Mouse (Mus musculus) hindbrain, embryonic 12.5 days (tissue): Measurements from ENCODE around the gene Adamts2. TPM values are rescaled to one million over a fixed set of nuclear protein-coding genes. Genes with fewer than 3 reads are reported as not detected.

ENCODE experiments used
- ATAC-seq: fragments of 200-750 bp; cut with Nextera tagmentation; 2 replicates; pipeline ENCODE4 v1.8.0; 2017; ENCODE audit warnings: moderate TSS enrichment; ENCODE audit not compliant: low FRiP score
- H3K27ac ChIP-seq: fragments of 300-500 bp; sonication (generic); 2 replicates; pipeline ENCODE4 v1.5.1; 2016; ENCODE audit warnings: mild to moderate bottlenecking
- H3K27me3 ChIP-seq: fragments of 300-500 bp; sonication (generic); 2 replicates; pipeline ENCODE4 v1.6.1; 2016; ENCODE audit warnings: mild to moderate bottlenecking
- H3K36me3 ChIP-seq: fragments of 300-500 bp; sonication (generic); 2 replicates; pipeline ENCODE4 v1.6.1; 2016; ENCODE audit warnings: mild to moderate bottlenecking
- H3K4me1 ChIP-seq: fragments of 300-500 bp; sonication (generic); 2 replicates; pipeline ENCODE4 v1.6.1; 2016
- H3K4me2 ChIP-seq: fragments of 300-500 bp; sonication (generic); replicated peaks from 2 replicates; pipeline ENCODE4 v1.6.1; 2016; ENCODE audit warnings: mild to moderate bottlenecking
- H3K4me3 ChIP-seq: fragments of 300-500 bp; sonication (generic); 2 replicates; pipeline ENCODE4 v1.5.1; 2016; ENCODE audit warnings: mild to moderate bottlenecking
- H3K9ac ChIP-seq: fragments of 300-500 bp; sonication (generic); 2 replicates; pipeline ENCODE4 v1.6.1; 2016; ENCODE audit warnings: mild to moderate bottlenecking, moderate library complexity
- H3K9me3 ChIP-seq: fragments of 300-500 bp; sonication (generic); replicated peaks from 2 replicates; pipeline ENCODE4 v1.6.1; 2016; ENCODE audit warnings: mild to moderate bottlenecking
- WGBS: fragments of 180-500 bp; shearing (Covaris S2); methylation state at CpG from one replicate; pipeline ENCODE4 v1.1.7; 2016; 5-methylcytosine and 5-hydroxymethylcytosine counted together
- polyA plus RNA-seq: library from polyadenylated mRNA; unstranded; fragments of >200 nt; fragmentation: Nextera tagmentation; extraction: Ambion mirVana; gene quantifications from 2 replicates; pipeline ENCODE4 v1.2.1, GENCODE M21; 2016

Adamts2 gene
- polyA plus RNA-seq, 1 experiment from 2014 or later = 7.1 TPM

DNA sequence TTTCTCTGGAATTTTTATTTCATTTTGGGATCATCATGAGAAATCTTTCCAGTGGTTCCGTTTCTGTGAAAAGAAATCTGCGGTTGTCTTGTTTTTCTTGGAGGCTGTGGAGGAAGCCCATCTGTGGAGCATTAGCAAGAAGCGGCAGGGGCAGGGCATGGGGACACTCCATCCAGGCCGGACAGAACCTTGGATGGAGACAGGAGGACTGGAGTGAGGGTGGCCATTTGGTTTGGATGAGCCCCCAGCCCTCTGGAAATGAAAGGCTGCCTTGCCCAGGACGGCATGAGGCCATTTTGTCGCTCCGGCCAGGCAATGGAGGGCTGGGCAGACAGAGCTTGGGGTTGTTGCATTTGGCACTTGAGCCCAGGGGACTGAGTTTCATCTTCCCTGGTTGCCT, 80.1 kb downstream of the Adamts2 start:
- no peak for ATAC-seq
- WGBS = 85% methylated on average over 7 of the region's 7 CpGs
- no peaks in the 10 kb centered on the region for H3K36me3 ChIP-seq
- no peak overlapping the region for H3K9ac ChIP-seq
- H3K4me2 ChIP-seq = no peak overlapping the region
- H3K27me3 ChIP-seq = no peaks in the 10 kb centered on the region
- H3K4me3 ChIP-seq = no peak overlapping the region
- H3K27ac ChIP-seq = no peak overlapping the region
- H3K4me1 ChIP-seq = no peaks in the 10 kb centered on the region
- no peaks in the 10 kb centered on the region for H3K9me3 ChIP-seq

GRCm38 (mm10) chr11:50683821-50684220, 81.9 kb downstream of the Adamts2 start:
- ATAC-seq = no peak
- 77% methylated on average over 2 of the region's 2 CpGs for WGBS
- Histone ChIP-seq H3K4me2 (no peak overlapping the region), H3K4me3 (no peak overlapping the region), H3K27me3 (no peaks in the 10 kb centered on the region), H3K4me1 (no peaks in the 10 kb centered on the region), H3K36me3 (no peaks in the 10 kb centered on the region), H3K27ac (no peak overlapping the region), H3K9ac (no peak overlapping the region), H3K9me3 (no peaks in the 10 kb centered on the region)

- no peak overlapping the region for H3K9ac ChIP-seq
- no peaks in the 10 kb centered on the region for H3K27me3 ChIP-seq
- WGBS = 88% methylated on average over 3 of the region's 3 CpGs
- no peak overlapping the region for H3K4me2 ChIP-seq
- no peak for ATAC-seq
- H3K4me3 ChIP-seq = no peak overlapping the region
- no peaks in the 10 kb centered on the region for H3K4me1 ChIP-seq
- H3K36me3 ChIP-seq = no peaks in the 10 kb centered on the region
- H3K9me3 ChIP-seq = no peaks in the 10 kb centered on the region
- no peak overlapping the region for H3K27ac ChIP-seq
These were observed 86.7 kb downstream of the Adamts2 start for GRCm38 (mm10) chr11:50688584-50688983.

- H3K9ac ChIP-seq = no peak overlapping the region
- no peaks in the 10 kb centered on the region for H3K27me3 ChIP-seq
- WGBS = 88% methylated on average over 4 of the region's 4 CpGs
- H3K4me1 ChIP-seq = no peaks in the 10 kb centered on the region
- no peak overlapping the region for H3K27ac ChIP-seq
- ATAC-seq = no peak
- no peak overlapping the region for H3K4me3 ChIP-seq
- no peaks in the 10 kb centered on the region for H3K36me3 ChIP-seq
- H3K4me2 ChIP-seq = no peak overlapping the region
- H3K9me3 ChIP-seq = no peaks in the 10 kb centered on the region
These were observed 87.8 kb downstream of the Adamts2 start for GRCm38 (mm10) chr11:50689672-50690071.

- no peak overlapping the region for H3K4me3 ChIP-seq
- no peak for ATAC-seq
These were observed 98.1 kb downstream of the Adamts2 start for GRCm38 (mm10) chr11:50699971-50700370.

GRCm38 (mm10) chr11:50700496-50700895, 98.6 kb downstream of the Adamts2 start:
- Histone ChIP-seq H3K9me3 (no peaks in the 10 kb centered on the region), H3K36me3 (no peaks in the 10 kb centered on the region), H3K27ac (no peak overlapping the region), H3K4me2 (no peak overlapping the region), H3K4me3 (no peak overlapping the region), H3K9ac (no peak overlapping the region), H3K27me3 (no peaks in the 10 kb centered on the region), H3K4me1 (peaks cover 4% of the 10 kb centered on the region; the same call in 1 of the 2 replicates)
- ATAC-seq = no peak
- WGBS = 87% methylated on average over 8 of the region's 8 CpGs

More at GRCm38 (mm10) chr11:50699971-50700370, 98.1 kb downstream of the Adamts2 start:
- no peaks in the 10 kb centered on the region for H3K36me3 ChIP-seq
- 91% methylated on average over 12 of the region's 12 CpGs for WGBS
- H3K4me1 ChIP-seq = peaks cover 4% of the 10 kb centered on the region; the same call in 1 of the 2 replicates
- H3K4me2 ChIP-seq = no peak overlapping the region
- no peaks in the 10 kb centered on the region for H3K9me3 ChIP-seq
- H3K27me3 ChIP-seq = no peaks in the 10 kb centered on the region
- no peak overlapping the region for H3K27ac ChIP-seq
- H3K9ac ChIP-seq = no peak overlapping the region

- ATAC-seq = no peak
- Histone ChIP-seq H3K27me3 (no peaks in the 10 kb centered on the region), H3K4me2 (no peak overlapping the region), H3K9ac (no peak overlapping the region), H3K9me3 (no peaks in the 10 kb centered on the region), H3K36me3 (no peaks in the 10 kb centered on the region), H3K27ac (no peak overlapping the region), H3K4me3 (no peak overlapping the region), H3K4me1 (peaks cover 4% of the 10 kb centered on the region; the same call in 1 of the 2 replicates)
- WGBS = 64% methylated on average over 7 of the region's 7 CpGs
These were observed 101.5 kb downstream of the Adamts2 start for GRCm38 (mm10) chr11:50703397-50703796.

DNA sequence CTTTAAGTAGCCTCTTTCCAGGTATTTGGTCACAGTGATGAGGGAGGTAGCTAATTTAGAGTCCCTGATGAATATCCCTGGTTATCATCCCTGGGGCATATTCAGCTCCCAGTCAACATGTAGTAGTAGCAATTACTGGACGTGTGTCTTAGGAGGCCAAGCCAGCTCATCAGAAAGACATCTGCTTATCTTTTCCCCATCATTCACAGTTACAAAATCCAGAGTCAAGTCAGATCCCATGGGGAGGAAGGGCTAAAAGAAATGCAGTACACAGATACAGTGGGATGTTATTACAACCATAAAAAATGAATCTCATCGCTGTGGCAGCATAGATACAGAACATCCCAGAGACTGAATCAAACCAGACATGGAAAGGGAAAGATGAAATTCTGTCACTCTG, 102.6 kb downstream of the Adamts2 start:
- WGBS = 88% methylated on average over 2 of the region's 2 CpGs
- H3K4me3 ChIP-seq = no peak overlapping the region
- H3K9me3 ChIP-seq = no peaks in the 10 kb centered on the region
- no peaks in the 10 kb centered on the region for H3K27me3 ChIP-seq
- ATAC-seq = no peak
- peaks cover 4% of the 10 kb centered on the region; the same call in 1 of the 2 replicates for H3K4me1 ChIP-seq
- H3K9ac ChIP-seq = no peak overlapping the region
- no peak overlapping the region for H3K27ac ChIP-seq
- no peak overlapping the region for H3K4me2 ChIP-seq
- H3K36me3 ChIP-seq = no peaks in the 10 kb centered on the region

DNA sequence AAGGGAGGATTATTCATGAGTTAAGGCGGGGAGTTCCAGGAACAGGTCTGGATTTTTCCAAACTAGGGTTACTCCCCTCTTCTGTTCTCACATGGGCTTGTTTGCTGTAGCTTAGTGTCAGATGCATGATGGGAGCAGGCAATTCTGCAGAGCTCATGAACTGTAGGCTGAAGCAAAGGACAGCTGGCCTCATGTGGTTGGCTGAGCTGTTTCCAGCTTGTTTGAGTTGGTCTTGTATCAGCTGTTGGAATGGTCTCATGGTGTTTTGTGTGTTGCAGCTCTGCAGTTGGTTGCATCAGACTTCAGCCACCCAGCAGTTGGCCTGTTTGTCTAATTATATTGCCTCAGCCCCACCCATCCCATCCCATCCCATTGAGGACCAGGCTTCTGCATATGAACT, 105.4 kb downstream of the Adamts2 start:
- 91% methylated on average over 1 of the region's 1 CpGs for WGBS
- Histone ChIP-seq H3K4me2 (no peak overlapping the region), H3K9me3 (no peaks in the 10 kb centered on the region), H3K36me3 (no peaks in the 10 kb centered on the region), H3K4me3 (no peak overlapping the region), H3K27ac (no peak overlapping the region), H3K4me1 (peaks cover 9% of the 10 kb centered on the region; the same call in 1 of the 2 replicates), H3K27me3 (no peaks in the 10 kb centered on the region), H3K9ac (no peak overlapping the region)
- ATAC-seq = no peak

DNA sequence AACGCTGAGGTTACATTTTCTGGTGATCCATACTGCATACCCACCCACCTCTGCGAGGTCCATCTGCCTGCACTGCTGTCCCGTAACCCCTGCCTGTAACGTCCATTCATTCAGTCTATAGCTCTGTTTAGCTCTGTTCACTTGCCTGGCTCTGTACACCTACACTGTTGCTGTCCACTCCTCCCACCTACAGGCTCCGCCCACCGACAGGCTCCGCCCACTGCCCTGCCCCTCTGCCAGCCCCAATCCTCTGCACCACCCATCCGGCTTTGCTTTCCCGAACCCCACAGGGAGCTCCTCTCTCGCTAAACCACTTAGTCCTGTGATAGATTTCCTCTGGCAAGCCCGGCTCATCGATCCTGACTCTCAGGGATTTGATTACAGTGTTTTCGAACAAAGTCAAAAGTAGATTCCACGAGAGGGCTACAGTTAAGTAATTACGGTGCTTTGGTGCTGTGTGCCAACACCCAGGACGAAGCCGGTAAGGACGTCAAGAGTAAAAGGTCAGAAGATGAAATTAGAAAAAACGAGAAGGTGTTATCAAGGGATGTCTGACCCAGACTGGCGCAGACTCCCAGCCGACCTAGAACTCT, 111.8 kb downstream of the Adamts2 start:
- Histone ChIP-seq H3K27me3 (0 out of 2 replicates have a peak, but pooled peaks cover 3% of the 10 kb centered on the region), H3K4me1 (peaks cover 27% of the 10 kb centered on the region), H3K4me2 (no peak overlapping the region), H3K9me3 (no peaks in the 10 kb centered on the region), H3K4me3 (no peak overlapping the region), H3K9ac (no peak overlapping the region), H3K36me3 (no peaks in the 10 kb centered on the region), H3K27ac (no peak overlapping the region)
- ATAC-seq = no peak
- WGBS = 39% methylated on average over 21 of the region's 21 CpGs

DNA sequence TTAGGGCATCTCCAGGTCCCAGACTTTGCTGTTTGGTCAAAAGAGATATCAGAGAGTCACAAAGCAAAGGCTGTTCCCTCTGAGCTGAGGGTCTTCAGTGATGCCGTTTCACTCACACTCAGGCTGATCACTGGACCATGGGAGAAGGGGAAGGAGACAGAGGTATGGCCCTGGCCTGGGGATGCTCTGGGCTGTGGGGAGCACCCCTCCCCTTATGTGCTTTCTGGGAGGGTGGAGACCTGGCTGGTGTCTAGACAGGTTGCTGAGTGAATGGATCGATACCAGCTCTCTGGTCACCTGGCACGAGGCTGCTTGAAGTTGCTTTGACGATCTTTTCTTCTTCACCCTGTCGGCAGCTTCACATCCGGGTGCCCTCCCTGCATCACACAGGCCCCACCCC, 113.2 kb downstream of the Adamts2 start:
- 58% methylated on average over 6 of the region's 6 CpGs for WGBS
- H3K4me1 ChIP-seq = peaks cover 34% of the 10 kb centered on the region
- H3K27ac ChIP-seq = no peak overlapping the region
- H3K9ac ChIP-seq = no peak overlapping the region
- no peaks in the 10 kb centered on the region for H3K9me3 ChIP-seq
- no peak for ATAC-seq
- no peak overlapping the region for H3K4me3 ChIP-seq
- 0 out of 2 replicates have a peak, but pooled peaks cover 3% of the 10 kb centered on the region for H3K27me3 ChIP-seq
- H3K36me3 ChIP-seq = no peaks in the 10 kb centered on the region
- H3K4me2 ChIP-seq = no peak overlapping the region

DNA sequence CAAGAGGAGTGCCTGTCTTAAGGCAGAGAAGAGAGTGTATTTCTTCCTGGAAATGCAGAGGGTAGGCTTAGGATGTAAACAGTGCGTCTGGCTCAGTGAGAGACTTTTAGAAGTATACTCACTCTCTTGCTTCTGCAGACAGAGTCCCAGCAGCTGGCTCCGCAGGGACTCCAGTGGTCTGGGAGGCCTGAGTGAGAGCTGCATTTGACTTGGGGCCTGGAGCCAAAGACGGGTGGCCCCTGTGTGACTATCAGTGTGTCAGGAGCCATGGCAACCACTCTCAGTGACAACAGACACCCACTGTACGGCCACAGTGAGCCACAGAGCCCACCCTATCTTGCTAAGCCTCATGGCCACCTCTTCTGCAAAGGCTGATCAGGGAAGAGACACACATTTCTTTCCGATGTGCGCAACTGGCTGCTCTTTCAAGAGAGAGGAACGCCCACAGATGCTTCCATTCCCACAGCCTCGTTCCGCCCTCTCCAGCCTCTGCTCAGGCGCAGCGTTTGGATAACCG, 115.6 kb downstream of the Adamts2 start:
- no peak for ATAC-seq
- no peaks in the 10 kb centered on the region for H3K9me3 ChIP-seq
- H3K9ac ChIP-seq = no peak overlapping the region
- H3K4me2 ChIP-seq = no peak overlapping the region
- 0 out of 2 replicates have a peak, but pooled peaks cover 3% of the 10 kb centered on the region for H3K27me3 ChIP-seq
- peaks cover 33% of the 10 kb centered on the region for H3K4me1 ChIP-seq
- H3K27ac ChIP-seq = no peak overlapping the region
- no peaks in the 10 kb centered on the region for H3K36me3 ChIP-seq
- WGBS = 63% methylated on average over 12 of the region's 12 CpGs
- H3K4me3 ChIP-seq = no peak overlapping the region

DNA sequence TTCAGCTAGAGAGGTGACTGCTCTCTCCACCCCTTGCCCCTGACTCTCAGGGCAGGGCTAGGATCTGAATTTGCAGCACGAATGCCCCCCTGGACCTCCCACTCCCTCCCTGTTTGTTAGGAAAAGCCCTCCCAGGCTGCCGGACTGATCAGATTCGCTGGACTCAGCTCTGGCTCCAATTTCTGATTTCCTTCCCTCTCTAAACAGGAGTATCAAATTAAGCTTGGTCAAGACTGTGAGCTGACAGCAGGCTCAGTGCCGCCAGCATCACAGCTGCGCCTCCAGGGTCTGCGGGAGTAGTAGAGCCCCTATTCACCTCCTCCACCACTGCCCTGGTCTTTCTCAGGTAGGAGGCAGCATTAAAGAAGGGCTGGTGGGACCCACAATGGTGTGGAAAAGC, 117.0 kb downstream of the Adamts2 start:
- Histone ChIP-seq H3K4me2 (no peak overlapping the region), H3K4me3 (no peak overlapping the region), H3K4me1 (peaks cover 31% of the 10 kb centered on the region), H3K9me3 (no peaks in the 10 kb centered on the region), H3K27me3 (0 out of 2 replicates have a peak, but pooled peaks cover 3% of the 10 kb centered on the region), H3K36me3 (no peaks in the 10 kb centered on the region), H3K9ac (no peak overlapping the region), H3K27ac (no peak overlapping the region)
- WGBS = 43% methylated on average over 6 of the region's 6 CpGs
- no peak for ATAC-seq
